Comparison of ENCODE assay signal across 10 mouse cellular contexts in genomic region chr2:52039083-52039801, GRCm38 (mm10). TPM values are rescaled to one million over a fixed set of nuclear protein-coding genes. Genes with fewer than 3 reads are reported as not detected.
A peak's percentile ranks its signal among the peaks of the same experiment; 100 is the strongest.
DNase-seq lines count a peak whose midpoint lies in the region; ATAC-seq and TF ChIP-seq lines count a peak whose summit lies in the region.
"Had no signal": no experiment of that assay in that cellular context is flagged by ENCODE, and none has a peak within 500 bp of the region (broad histone marks: within the 10 kb centered on the region; RNA-seq: fewer than 3 reads in every experiment).

No protein-coding gene starts in this region.

- DNase-seq in layer of hippocampus, adult 2 months (ENCODE audit: low spot score in 2 of 2): no peak
- no peak for DNase-seq in layer of hippocampus, adult 9-10 months (ENCODE audit: low spot score)
- DNase-seq in forebrain, embryonic 14.5 days (ENCODE audit: low spot score): peak; percentile 32
- DNase-seq in retina, embryonic 14.5 days (ENCODE audit: low spot score): peak; percentile 54
- no peak for DNase-seq in gastrocnemius, adult 18-20 months (ENCODE audit: low spot score)
- no peak for DNase-seq in layer of hippocampus, postnatal 36 days
- no peak for DNase-seq in adrenal gland, postnatal 36 days

- H3K4me2 ChIP-seq in forebrain, embryonic 14.5 days (ENCODE audit: low read length): peak overlapping the region; percentile 73
- peak overlapping the region; percentile 67 for H3K4me2 ChIP-seq in limb, embryonic 13.5 days (replicated peaks)
- H3K4me2 ChIP-seq: liver, embryonic 15.5 days had no signal

- peak overlapping the region; percentile 41 for H3K4me3 ChIP-seq in layer of hippocampus, adult 2 months
- peak overlapping the region; percentile 43 for H3K4me3 ChIP-seq in forebrain, embryonic 14.5 days (ENCODE audit: low read depth, low read length)
- H3K4me3 ChIP-seq in limb, embryonic 13.5 days: peak overlapping the region; percentile 56
- H3K4me3 ChIP-seq: heart, embryonic 12.5 days; liver, embryonic 15.5 days had no signal

- peaks cover 5% of the 10 kb centered on the region for H3K4me1 ChIP-seq in forebrain, embryonic 14.5 days (ENCODE audit: control insufficient read depth, insufficient read depth, low read length)
- H3K4me1 ChIP-seq in limb, embryonic 13.5 days: peaks cover 36% of the 10 kb centered on the region

- ATAC-seq in forebrain, embryonic 14.5 days: no peak
- ATAC-seq in limb, embryonic 13.5 days (ENCODE audit: low FRiP score, low read depth): peak; percentile 64; the same call in 1 of the 2 replicates

- H3K9ac ChIP-seq in forebrain, embryonic 14.5 days (ENCODE audit: low read length): no peak overlapping the region
- peak overlapping the region; percentile 73 for H3K9ac ChIP-seq in limb, embryonic 13.5 days
- H3K9ac ChIP-seq: heart, embryonic 12.5 days; liver, embryonic 15.5 days had no signal

- H3K36me3 ChIP-seq in forebrain, embryonic 14.5 days (ENCODE audit: control insufficient read depth, insufficient read depth, low read length): no peaks in the 10 kb centered on the region
- peaks cover 8% of the 10 kb centered on the region for H3K36me3 ChIP-seq in limb, embryonic 13.5 days
- H3K36me3 ChIP-seq: heart, embryonic 12.5 days; liver, embryonic 15.5 days had no signal

- 15% methylated on average over 8 of the region's 8 CpGs for WGBS in forebrain, embryonic 14.5 days
- WGBS in limb, embryonic 13.5 days: 18% methylated on average over 8 of the region's 8 CpGs

- TF ChIP-seq CTCF in layer of hippocampus, adult 2 months (conservative IDR thresholded peaks at IDR 0.05): no peak

- H3K27ac ChIP-seq in layer of hippocampus, adult 2 months: no peak overlapping the region
- no peak overlapping the region for H3K27ac ChIP-seq in forebrain, embryonic 14.5 days (ENCODE audit: low read depth, low read length)
- H3K27ac ChIP-seq in limb, embryonic 13.5 days: peak overlapping the region; percentile 86
- H3K27ac ChIP-seq: liver, embryonic 15.5 days had no signal

- H3K27me3 ChIP-seq in forebrain, embryonic 14.5 days (replicated peaks; ENCODE audit: control insufficient read depth, insufficient read depth, low read length): no peaks in the 10 kb centered on the region
- no peaks in the 10 kb centered on the region for H3K27me3 ChIP-seq in limb, embryonic 13.5 days

- H3K9me3 ChIP-seq in forebrain, embryonic 14.5 days (replicated peaks; ENCODE audit: control insufficient read depth, low read length): no peaks in the 10 kb centered on the region
- no peaks in the 10 kb centered on the region for H3K9me3 ChIP-seq in limb, embryonic 13.5 days
- H3K9me3 ChIP-seq: heart, embryonic 12.5 days; liver, embryonic 15.5 days had no signal

RNA-seq across cellular contexts. Expression of gene Tnfaip6, which starts 1.4 kb away (rescaled TPM):
- total RNA-seq in layer of hippocampus, adult 2 months (2021): 1 to 10 TPM; 7.5 to 7.8 TPM
- polyA plus RNA-seq in forebrain, embryonic 14.5 days (2014; fragmentation: Nextera tagmentation; extraction: Ambion mirVana): 5.6 and 6.5 TPM in 2 replicates
- 58.8 and 60.4 TPM in 2 replicates for polyA plus RNA-seq in limb, embryonic 13.5 days (2015; fragmentation: Nextera tagmentation; extraction: Ambion mirVana)
- total RNA-seq in gastrocnemius, adult 18-20 months (2021): 1 to 10 TPM in 1 of 2 experiments, under 1 TPM in 1; 0.48 to 1.5 TPM
- total RNA-seq in layer of hippocampus, postnatal 36 days (2021): 1 to 10 TPM; 7.6 to 8.1 TPM
- total RNA-seq in adrenal gland, postnatal 36 days (2021): 10 to 100 TPM in 1 of 2 experiments, 1 to 10 TPM in 1; 2.6 to 14.5 TPM

RNA-seq across cellular contexts. Expression of gene Rif1, which starts 33.4 kb away (rescaled TPM):
- 10 to 100 TPM; 21.8 to 24.5 TPM for total RNA-seq in layer of hippocampus, adult 2 months (2021)
- 20.1 and 25.0 TPM in 2 replicates for polyA plus RNA-seq in forebrain, embryonic 14.5 days (2014; fragmentation: Nextera tagmentation; extraction: Ambion mirVana)
- 39.9 and 42.4 TPM in 2 replicates for polyA plus RNA-seq in limb, embryonic 13.5 days (2015; fragmentation: Nextera tagmentation; extraction: Ambion mirVana)
- 10 to 100 TPM; 11.1 to 11.8 TPM for total RNA-seq in gastrocnemius, adult 18-20 months (2021)
- 10 to 100 TPM; 25.6 to 31.2 TPM for total RNA-seq in layer of hippocampus, postnatal 36 days (2021)
- 10 to 100 TPM; 30.6 to 48.9 TPM for total RNA-seq in adrenal gland, postnatal 36 days (2021)

Comparison
In these comparisons a context has a peak if more than half of its experiments do, and no peak if none do; other contexts are left out.
1. DNase-seq: peak in forebrain, embryonic 14.5 days (single experiment) and retina, embryonic 14.5 days (single experiment); none in layer of hippocampus, adult 2 months (0 of 2), layer of hippocampus, adult 9-10 months (single experiment), gastrocnemius, adult 18-20 months (single experiment), layer of hippocampus, postnatal 36 days (0 of 2) and adrenal gland, postnatal 36 days (0 of 2).
2. Peak in every context shown above with its lines, with median percentiles within 50 percentile points of each other: H3K4me3 ChIP-seq.